Mouse (Mus musculus) embryo, embryonic 9.5 days (tissue): ENCODE data around the gene Mxra8.
A peak's percentile ranks its signal among the peaks of the same experiment; 100 is the strongest.

Experiments used
- DNase-seq: peaks from one replicate; pipeline ENCODE4 v3.0.0-alpha.2; 2017; ENCODE audit errors: extremely low spot score

Mxra8 gene

GRCm38 (mm10) chr4:155839483-155839910, at the start of gene Mxra8:
Gene Mxra8 (plus strand): TSS chr4:155839680.
- DNase-seq = peak; percentile 91

- no peak for DNase-seq
These were observed 49.4 kb upstream of the Mxra8 start, which contains the start of gene Ankrd65 for GRCm38 (mm10) chr4:155790021-155790489. Gene Ankrd65 (plus strand): TSS chr4:155790439.

GRCm38 (mm10) chr4:155790650-155791161, 48.8 kb upstream of the Mxra8 start:
- DNase-seq = no peak

GRCm38 (mm10) chr4:155791240-155791933, 48.1 kb upstream of the Mxra8 start:
- no peak for DNase-seq

- DNase-seq = no peak
These were observed 45.8 kb upstream of the Mxra8 start for GRCm38 (mm10) chr4:155793730-155794129.

- DNase-seq = no peak
These were observed 37.4 kb upstream of the Mxra8 start for GRCm38 (mm10) chr4:155802075-155802474.

GRCm38 (mm10) chr4:155802741-155803339, 36.6 kb upstream of the Mxra8 start, which contains the start of gene Mrpl20:
Gene Mrpl20 (plus strand): TSS chr4:155802878.
- DNase-seq = peak; percentile 48

- peak; percentile 96 for DNase-seq
These were observed 36.0 kb upstream of the Mxra8 start for GRCm38 (mm10) chr4:155803340-155804041.

GRCm38 (mm10) chr4:155807841-155808240, 31.6 kb upstream of the Mxra8 start:
- no peak for DNase-seq

GRCm38 (mm10) chr4:155811929-155812664, 27.4 kb upstream of the Mxra8 start, which contains the start of gene Ccnl2:
Gene Ccnl2 (plus strand): TSS chr4:155812489.
- peak; percentile 96 for DNase-seq

- DNase-seq = peak; percentile 41
These were observed 26.8 kb upstream of the Mxra8 start for GRCm38 (mm10) chr4:155812665-155813181.

- DNase-seq = no peak
These were observed 21.9 kb upstream of the Mxra8 start for GRCm38 (mm10) chr4:155817533-155817932.

- no peak for DNase-seq
These were observed 18.5 kb upstream of the Mxra8 start for GRCm38 (mm10) chr4:155821025-155821424.

- DNase-seq = no peak
These were observed 16.0 kb upstream of the Mxra8 start for GRCm38 (mm10) chr4:155823443-155823842.

GRCm38 (mm10) chr4:155829866-155830265, 9.6 kb upstream of the Mxra8 start:
- no peak for DNase-seq

- DNase-seq = no peak
These were observed 8.9 kb upstream of the Mxra8 start for GRCm38 (mm10) chr4:155830596-155830995.

- DNase-seq = peak; percentile 97
These were observed 8.2 kb upstream of the Mxra8 start, which contains the start of gene Aurkaip1 for GRCm38 (mm10) chr4:155831205-155831766. Gene Aurkaip1 (plus strand): TSS chr4:155831272.

GRCm38 (mm10) chr4:155831831-155832230, 7.6 kb upstream of the Mxra8 start:
- DNase-seq = no peak

- no peak for DNase-seq
These were observed 7.2 kb upstream of the Mxra8 start for GRCm38 (mm10) chr4:155832321-155832720.

GRCm38 (mm10) chr4:155833234-155833633, 6.2 kb upstream of the Mxra8 start:
- DNase-seq = no peak

- DNase-seq = peak; percentile 71
These were observed 5.6 kb upstream of the Mxra8 start for GRCm38 (mm10) chr4:155833836-155834235.
